Mouse (Mus musculus) gastrocnemius, postnatal 4 days (tissue): ENCODE measurements around the gene Stx6. TPM values are rescaled to one million over a fixed set of nuclear protein-coding genes. Genes with fewer than 3 reads are reported as not detected.

Experiments
- DNase-seq, 2 experiments: peaks; one replicate each; pipeline ENCODE4 v3.0.0; 2021 to 2022; ENCODE audit warnings: low spot score in 2 of 2, mixed read lengths in 2 of 2
- total RNA-seq, 2 experiments: library from RNA; stranded (reverse); gene quantifications; 2 replicates each; pipeline ENCODE4 v1.2.3; 2021

Stx6 gene
- total RNA-seq, 2 experiments from 2014 or later: 36.6 to 39.1 TPM

DNA sequence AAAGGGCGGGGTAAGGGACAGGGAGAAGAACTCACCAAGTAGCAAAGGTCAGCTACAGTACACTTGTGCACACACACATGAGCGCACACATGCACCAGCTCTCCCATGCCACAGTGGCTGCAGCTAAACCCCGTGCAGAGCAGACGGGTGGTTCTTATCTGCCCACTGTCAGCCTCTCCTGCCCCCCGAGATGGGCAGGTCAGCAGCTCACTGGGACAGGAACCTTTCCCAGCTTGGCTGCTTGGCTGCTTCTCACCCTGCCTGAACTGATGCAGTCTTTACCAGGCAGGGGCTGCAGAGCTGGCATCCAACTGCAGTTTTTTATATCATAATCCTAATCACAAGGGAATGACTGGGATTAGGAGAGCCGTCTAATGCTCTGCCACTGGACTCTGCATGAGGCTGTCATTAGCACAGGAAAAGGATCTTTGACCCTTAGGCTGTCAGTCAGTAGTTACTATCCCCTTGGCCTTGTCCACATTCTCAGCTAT is 94.2 kb downstream of the Stx6 start:
- DNase-seq: peak in 1 of 2 experiments; percentile 8

DNA sequence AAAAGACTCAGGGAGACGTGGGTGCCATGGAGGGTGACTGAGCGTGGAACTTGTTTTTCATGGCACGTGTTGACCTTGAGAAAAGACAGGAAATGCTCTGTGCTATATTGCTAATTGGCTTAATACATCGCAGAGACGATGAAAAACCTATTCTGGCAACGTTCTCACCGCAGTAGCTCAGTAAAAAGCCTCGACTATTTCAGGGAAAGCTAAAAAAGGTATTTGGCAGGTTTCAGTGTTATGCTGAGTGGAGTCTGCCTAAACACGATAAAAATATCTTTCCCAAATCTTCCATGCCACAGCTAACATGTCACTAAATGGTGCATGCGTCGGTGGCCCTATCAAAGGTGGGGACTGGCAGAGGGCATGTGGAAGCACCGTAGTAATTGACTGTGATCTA is 94.6 kb downstream of the Stx6 start:
- peak in 1 of 2 experiments; percentile 4 for DNase-seq

DNA sequence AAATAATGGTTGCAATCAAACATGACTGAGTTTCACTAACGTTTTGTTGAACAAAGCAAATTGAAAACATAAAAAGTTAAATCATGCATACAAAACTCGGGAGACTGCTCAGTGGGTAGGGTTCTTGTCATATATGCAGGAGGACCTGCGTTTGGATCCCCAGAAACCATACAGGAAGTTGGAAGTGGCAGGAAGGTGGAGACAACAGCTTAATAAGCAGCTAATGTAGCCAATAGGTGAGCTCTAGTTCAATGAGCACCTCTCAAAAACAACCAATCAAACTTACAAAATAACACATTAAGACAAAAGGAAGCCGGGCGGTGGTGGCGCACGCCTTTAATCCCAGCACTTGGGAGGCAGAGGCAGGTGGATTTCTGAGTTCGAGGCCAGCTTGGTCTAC is 95.8 kb downstream of the Stx6 start:
- DNase-seq: no peak

Other genes with a start within 250 kb of the Stx6 start
- 10 to 100 TPM; 10.4 to 12.5 TPM for gene Ier5, start 59.1 kb upstream of the Stx6 start, total RNA-seq
- gene Mr1, start 11.9 kb upstream of the Stx6 start, total RNA-seq: 1 to 10 TPM; 9.6 to 9.9 TPM
- gene BC034090, start 85.7 kb downstream of the Stx6 start, total RNA-seq: 10 to 100 TPM; 18.4 to 23.4 TPM